Comparison of ENCODE assay signal across 8 mouse cellular contexts in genomic region chr8:107424597-107425229, GRCm38 (mm10). TPM values are rescaled to one million over a fixed set of nuclear protein-coding genes. Genes with fewer than 3 reads are reported as not detected.
DNase-seq lines count a peak whose midpoint lies in the region; ATAC-seq lines count a peak whose summit lies in the region.

TSS of gene Nob1 (minus strand) at chr8:107425051.

- H3K4me1 ChIP-seq in hindbrain, embryonic 15.5 days (replicated peaks) = peaks cover 19% of the 10 kb centered on the region

- peak; percentile 99 for ATAC-seq in hindbrain, embryonic 15.5 days (ENCODE audit: low FRiP score, low read depth)

- peak within 1 kb of the TSS; percentile 82 for H3K9ac ChIP-seq in hindbrain, embryonic 15.5 days

- peaks cover 15% of the 10 kb centered on the region for H3K36me3 ChIP-seq in hindbrain, embryonic 15.5 days

- H3K9me3 ChIP-seq in hindbrain, embryonic 15.5 days = no peaks in the 10 kb centered on the region

- peak within 1 kb of the TSS; percentile 68 for H3K4me2 ChIP-seq in hindbrain, embryonic 15.5 days

- H3K4me3 ChIP-seq in hindbrain, embryonic 15.5 days = peak within 1 kb of the TSS; percentile 86

- H3K27me3 ChIP-seq in hindbrain, embryonic 15.5 days = no peaks in the 10 kb centered on the region

- H3K27ac ChIP-seq in hindbrain, embryonic 15.5 days (replicated peaks) = peak within 1 kb of the TSS; percentile 74

- peak; percentile 97 for DNase-seq in R1 (ENCODE audit: low read depth, low spot score)
- peak; percentile 96 to 99 for DNase-seq in cerebellum, postnatal 25 days
- DNase-seq in frontal cortex, postnatal 36 days (ENCODE audit: low spot score in 2 of 2) = peak; percentile 98
- peak; percentile 95 for DNase-seq in left cerebral cortex, adult 11 months (ENCODE audit: low spot score)
- DNase-seq in lung, postnatal 4 days = peak; percentile 97
- DNase-seq in retina, postnatal 7 days (ENCODE audit: low read depth, low spot score) = peak; percentile 92
- peak; percentile 97 for DNase-seq in urinary bladder, adult 2 months (ENCODE audit: low spot score)

- under 1% methylated on average over 50 of the region's 50 CpGs for WGBS in hindbrain, embryonic 15.5 days

RNA-seq across cellular contexts. Expression of gene Nob1, which starts in this region (rescaled TPM):
- polyA plus RNA-seq in hindbrain, embryonic 15.5 days (2015; fragmentation: Nextera tagmentation; extraction: Ambion mirVana) = 64.6 and 68.8 TPM in 2 replicates
- polyA plus RNA-seq in urinary bladder, adult 2 months (2012; rRNA removed) = 36.6 and 46.9 TPM in 2 replicates

Comparison
In these comparisons a context has a peak if more than half of its experiments do, and no peak if none do; other contexts are left out.
1. Peak in every context shown above with its lines: DNase-seq, ATAC-seq, H3K4me3 ChIP-seq and H3K27ac ChIP-seq.